8 mouse cellular contexts compared by ENCODE assay signal in the genomic region with DNA sequence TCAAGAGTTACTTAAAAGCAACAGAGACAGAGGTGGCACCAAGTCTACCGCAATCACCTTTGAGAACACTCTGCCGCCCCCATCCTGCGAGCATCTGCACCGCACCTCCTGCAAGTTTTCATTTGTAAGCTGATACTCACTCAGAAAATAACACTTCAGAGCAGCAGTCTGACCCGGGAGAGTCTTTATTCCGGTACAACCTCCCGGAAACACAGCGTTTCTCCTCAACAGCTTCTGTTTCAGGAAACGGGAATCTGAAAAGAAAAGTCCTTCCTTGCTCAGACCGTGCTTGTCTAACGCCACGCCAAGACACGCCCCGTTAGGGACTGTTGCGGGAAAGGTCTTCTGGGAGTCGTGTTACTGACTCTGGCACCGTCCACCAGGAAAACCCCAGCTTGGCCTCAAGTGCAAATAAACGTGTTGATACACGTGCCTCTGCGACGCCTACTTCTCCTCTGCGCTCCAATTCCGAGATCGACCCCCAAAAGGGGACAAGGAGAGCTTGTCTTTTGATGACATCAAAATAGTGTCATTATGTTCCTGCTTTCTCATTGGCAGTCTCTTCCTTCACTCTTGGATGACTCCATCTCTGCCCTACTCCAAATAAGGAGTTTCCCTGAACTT. TPM values are rescaled to one million over a fixed set of nuclear protein-coding genes. Genes with fewer than 3 reads are reported as not detected.
DNase-seq lines count a peak whose midpoint lies in the region; ATAC-seq lines count a peak whose summit lies in the region.

A gene (minus strand): TSS at position 507 of the 624 bp plus-strand sequence.

- no peak within 1 kb of the TSS for H3K9ac ChIP-seq in embryonic facial prominence, embryonic 12.5 days
- peak within 1 kb of the TSS; percentile 18; the same call in 1 of the 2 replicates for H3K9ac ChIP-seq in kidney, embryonic 14.5 days (ENCODE audit: low read depth, low read length)
- H3K9ac ChIP-seq in liver, embryonic 12.5 days: peak within 1 kb of the TSS; percentile 59

- peak; percentile 48 for DNase-seq in right cerebral cortex, adult 18-20 months
- no peak for DNase-seq in right cerebral cortex, postnatal 36 days (ENCODE audit: low spot score in 2 of 2)
- DNase-seq in heart, embryonic 10.5 days (ENCODE audit: low spot score): peak; percentile 78
- peak; percentile 70 for DNase-seq in naive thymus-derived CD4-positive, alpha-beta T cell, adult 2 months (ENCODE audit: low read depth)
- DNase-seq in telencephalon, adult 2 months (ENCODE audit: low read depth, low spot score): peak; percentile 21

- under 1% methylated on average over 24 of the region's 24 CpGs for WGBS in embryonic facial prominence, embryonic 12.5 days
- WGBS in heart, embryonic 10.5 days: 3% methylated on average over 24 of the region's 24 CpGs
- under 1% methylated on average over 24 of the region's 24 CpGs for WGBS in kidney, embryonic 14.5 days
- WGBS in liver, embryonic 12.5 days (ENCODE audit: insufficient replicate concordance): 2% methylated on average over 24 of the region's 24 CpGs

- no peaks in the 10 kb centered on the region for H3K9me3 ChIP-seq in embryonic facial prominence, embryonic 12.5 days
- no peaks in the 10 kb centered on the region for H3K9me3 ChIP-seq in heart, embryonic 10.5 days
- H3K9me3 ChIP-seq in kidney, embryonic 14.5 days (ENCODE audit: control insufficient read depth, low read length): no peaks in the 10 kb centered on the region
- no peaks in the 10 kb centered on the region for H3K9me3 ChIP-seq in liver, embryonic 12.5 days (replicated peaks)

- H3K4me1 ChIP-seq in embryonic facial prominence, embryonic 12.5 days: no peaks in the 10 kb centered on the region
- no peaks in the 10 kb centered on the region for H3K4me1 ChIP-seq in heart, embryonic 10.5 days
- no peaks in the 10 kb centered on the region for H3K4me1 ChIP-seq in kidney, embryonic 14.5 days (ENCODE audit: control insufficient read depth, insufficient read depth, low read length)
- peaks cover 10% of the 10 kb centered on the region for H3K4me1 ChIP-seq in liver, embryonic 12.5 days

- peak within 1 kb of the TSS; percentile 63 for H3K4me2 ChIP-seq in embryonic facial prominence, embryonic 12.5 days (replicated peaks)
- peak within 1 kb of the TSS; percentile 58 for H3K4me2 ChIP-seq in kidney, embryonic 14.5 days (replicated peaks; ENCODE audit: low read depth, low read length)
- peak within 1 kb of the TSS; percentile 75 for H3K4me2 ChIP-seq in liver, embryonic 12.5 days

- H3K27ac ChIP-seq in embryonic facial prominence, embryonic 12.5 days: 0 out of 2 replicates have a peak within 1 kb of the TSS, but pooled peaks have one; percentile 23
- peak within 1 kb of the TSS; percentile 81 for H3K27ac ChIP-seq in heart, embryonic 10.5 days
- peak within 1 kb of the TSS; percentile 44; the same call in 1 of the 2 replicates for H3K27ac ChIP-seq in kidney, embryonic 14.5 days (ENCODE audit: low read depth, low read length)
- H3K27ac ChIP-seq in liver, embryonic 12.5 days: no peak within 1 kb of the TSS

- H3K27me3 ChIP-seq in embryonic facial prominence, embryonic 12.5 days: no peaks in the 10 kb centered on the region
- H3K27me3 ChIP-seq in heart, embryonic 10.5 days (ENCODE audit: insufficient read depth, poor library complexity, severe bottlenecking): no peaks in the 10 kb centered on the region
- H3K27me3 ChIP-seq in kidney, embryonic 14.5 days (ENCODE audit: control insufficient read depth, insufficient read depth, low read length): no peaks in the 10 kb centered on the region
- no peaks in the 10 kb centered on the region for H3K27me3 ChIP-seq in liver, embryonic 12.5 days (replicated peaks)

- no peaks in the 10 kb centered on the region for H3K36me3 ChIP-seq in embryonic facial prominence, embryonic 12.5 days
- no peaks in the 10 kb centered on the region for H3K36me3 ChIP-seq in heart, embryonic 10.5 days
- H3K36me3 ChIP-seq in kidney, embryonic 14.5 days (ENCODE audit: control insufficient read depth, insufficient read depth, low read length): no peaks in the 10 kb centered on the region
- H3K36me3 ChIP-seq in liver, embryonic 12.5 days: no peaks in the 10 kb centered on the region

- ATAC-seq in embryonic facial prominence, embryonic 12.5 days (ENCODE audit: insufficient number of reproducible peaks, insufficient read depth, low FRiP score, low TSS enrichment): 0 out of 2 replicates have a peak, but pooled peaks have one; percentile 64
- ATAC-seq in kidney, embryonic 14.5 days (ENCODE audit: low FRiP score, low TSS enrichment): peak; percentile 87
- peak; percentile 79 for ATAC-seq in liver, embryonic 12.5 days

- H3K4me3 ChIP-seq in embryonic facial prominence, embryonic 12.5 days: peak within 1 kb of the TSS; percentile 43
- H3K4me3 ChIP-seq in heart, embryonic 10.5 days: peak within 1 kb of the TSS; percentile 62
- H3K4me3 ChIP-seq in kidney, embryonic 14.5 days (ENCODE audit: low read length): peak within 1 kb of the TSS; percentile 41
- H3K4me3 ChIP-seq in liver, embryonic 12.5 days: peak within 1 kb of the TSS; percentile 60

RNA-seq across cellular contexts. Expression of the gene that starts here (rescaled TPM):
- polyA plus RNA-seq in embryonic facial prominence, embryonic 12.5 days (2016; fragmentation: Nextera tagmentation; extraction: Ambion mirVana): 1.6 and 2.7 TPM in 2 replicates
- 0.92 and 1.0 TPM in 2 replicates for polyA plus RNA-seq in heart, embryonic 10.5 days (2016; fragmentation: Nextera tagmentation; extraction: Ambion mirVana)
- 0.49 and 1.2 TPM in 2 replicates for polyA plus RNA-seq in kidney, embryonic 14.5 days (2014; fragmentation: Nextera tagmentation; extraction: Ambion mirVana)
- polyA plus RNA-seq in liver, embryonic 12.5 days (2016; fragmentation: Nextera tagmentation; extraction: Ambion mirVana): 0.44 and 0.64 TPM in 2 replicates

Comparison
In these comparisons a context has a peak if more than half of its experiments do, and no peak if none do; other contexts are left out.
1. DNase-seq: peak in right cerebral cortex, adult 18-20 months (single experiment), heart, embryonic 10.5 days (single experiment), naive thymus-derived CD4-positive, alpha-beta T cell, adult 2 months (single experiment) and telencephalon, adult 2 months (single experiment); none in right cerebral cortex, postnatal 36 days (0 of 2).
2. Peak in ATAC-seq, H3K4me3 ChIP-seq, H3K9ac ChIP-seq and H3K4me2 ChIP-seq in liver, embryonic 12.5 days; RNA of the gene not detected or under 1 TPM.
3. Peak in every context shown above with its lines, with median percentiles within 50 percentile points of each other: ATAC-seq, H3K4me2 ChIP-seq and H3K4me3 ChIP-seq.